Mouse (Mus musculus) ES-Bruce4 (cell line): ENCODE measurements around the gene Zbtb12. TPM values are rescaled to one million over a fixed set of nuclear protein-coding genes. Genes with fewer than 3 reads are reported as not detected.
A peak's percentile ranks its signal among the peaks of the same experiment; 100 is the strongest.

ENCODE experiments used
- H3K27ac ChIP-seq: 2 replicates; pipeline ENCODE4 v1.5.1; 2012; ENCODE audit warnings: low read length, inconsistent platforms; ENCODE audit not compliant: insufficient read depth
- H3K27me3 ChIP-seq: 2 replicates; pipeline ENCODE4 v1.6.1; 2012; ENCODE audit warnings: mild to moderate bottlenecking, low read length, inconsistent platforms; ENCODE audit not compliant: control insufficient read depth, poor library complexity, insufficient read depth, severe bottlenecking
- H3K36me3 ChIP-seq: 2 replicates; pipeline ENCODE4 v1.6.1; 2012; ENCODE audit warnings: inconsistent platforms, mild to moderate bottlenecking, low read length, moderate library complexity; ENCODE audit not compliant: control insufficient read depth, poor library complexity, insufficient read depth, severe bottlenecking
- H3K4me1 ChIP-seq: one replicate; pipeline ENCODE4 v1.8.1; 2011; ENCODE audit warnings: low read length; ENCODE audit not compliant: control insufficient read depth, insufficient read depth
- H3K4me3 ChIP-seq: 2 replicates; pipeline ENCODE4 v1.5.1; 2011; ENCODE audit warnings: low read depth, mild to moderate bottlenecking, low read length
- H3K9ac ChIP-seq: 2 replicates; pipeline ENCODE4 v1.6.1; 2012; ENCODE audit warnings: low read depth, mild to moderate bottlenecking, inconsistent platforms; ENCODE audit not compliant: poor library complexity, severe bottlenecking
- H3K9me3 ChIP-seq: replicated peaks from 2 replicates; pipeline ENCODE4 v1.6.1; 2012; ENCODE audit warnings: mild to moderate bottlenecking, low read length, inconsistent platforms; ENCODE audit not compliant: control insufficient read depth, poor library complexity, insufficient read depth, severe bottlenecking
- CTCF ChIP-seq: IDR thresholded peaks from one replicate; pipeline ENCODE4 v1.8.1; 2011; ENCODE audit warnings: low read depth, low read length
- EP300 ChIP-seq: IDR thresholded peaks from 2 replicates; pipeline ENCODE4 v1.6.1; 2011; ENCODE audit warnings: low read depth, low read length; ENCODE audit not compliant: insufficient read depth
- POLR2A ChIP-seq: IDR thresholded peaks from one replicate; pipeline ENCODE4 v1.8.1; 2011; ENCODE audit warnings: low read length; ENCODE audit not compliant: insufficient read depth
- polyA plus RNA-seq: library from polyadenylated mRNA; stranded (reverse); fragments of >200 nt; gene quantifications from 2 replicates; pipeline ENCODE4 v1.2.4, GENCODE M21; 2011; ENCODE audit warnings: low read depth; ENCODE audit not compliant: missing spikeins, insufficient read depth, insufficient read length

Zbtb12 gene
- polyA plus RNA-seq, 1 experiment = 22.8 TPM

- Histone ChIP-seq H3K27ac (no peak overlapping the region), H3K4me3 (no peak overlapping the region), H3K36me3 (peaks cover 19% of the 10 kb centered on the region), H3K9ac (no peak overlapping the region), H3K9me3 (no peaks in the 10 kb centered on the region), H3K27me3 (no peaks in the 10 kb centered on the region), H3K4me1 (no peaks in the 10 kb centered on the region)
- TF ChIP-seq POLR2A (no peak), EP300 (no peak), CTCF (no peak)
Measured at GRCm38 (mm10) chr17:34853511-34853910, 25.8 kb upstream of the Zbtb12 start.

- Histone ChIP-seq H3K9me3 (no peaks in the 10 kb centered on the region), H3K9ac (no peak overlapping the region), H3K4me3 (no peak overlapping the region), H3K27me3 (no peaks in the 10 kb centered on the region), H3K4me1 (no peaks in the 10 kb centered on the region), H3K36me3 (peaks cover 19% of the 10 kb centered on the region), H3K27ac (no peak overlapping the region)
- no peak for TF ChIP-seq CTCF
- TF ChIP-seq EP300 = no peak
- no peak for TF ChIP-seq POLR2A
Measured at GRCm38 (mm10) chr17:34854761-34855160, 24.5 kb upstream of the Zbtb12 start.

GRCm38 (mm10) chr17:34855825-34856224, 23.5 kb upstream of the Zbtb12 start:
- H3K4me1 ChIP-seq = no peaks in the 10 kb centered on the region
- no peaks in the 10 kb centered on the region for H3K9me3 ChIP-seq
- H3K4me3 ChIP-seq = no peak overlapping the region
- H3K27ac ChIP-seq = no peak overlapping the region
- H3K36me3 ChIP-seq = peaks cover 19% of the 10 kb centered on the region
- H3K27me3 ChIP-seq = no peaks in the 10 kb centered on the region
- H3K9ac ChIP-seq = no peak overlapping the region
- peak; percentile 79 for TF ChIP-seq CTCF
- no peak for TF ChIP-seq POLR2A
- TF ChIP-seq EP300 = no peak

GRCm38 (mm10) chr17:34858670-34859069, 20.6 kb upstream of the Zbtb12 start:
- H3K27me3 ChIP-seq = no peaks in the 10 kb centered on the region
- no peak overlapping the region for H3K27ac ChIP-seq
- H3K36me3 ChIP-seq = peaks cover 17% of the 10 kb centered on the region
- H3K4me1 ChIP-seq = no peaks in the 10 kb centered on the region
- H3K4me3 ChIP-seq = no peak overlapping the region
- no peaks in the 10 kb centered on the region for H3K9me3 ChIP-seq
- no peak overlapping the region for H3K9ac ChIP-seq
- no peak for TF ChIP-seq CTCF
- TF ChIP-seq POLR2A = no peak
- no peak for TF ChIP-seq EP300

DNA sequence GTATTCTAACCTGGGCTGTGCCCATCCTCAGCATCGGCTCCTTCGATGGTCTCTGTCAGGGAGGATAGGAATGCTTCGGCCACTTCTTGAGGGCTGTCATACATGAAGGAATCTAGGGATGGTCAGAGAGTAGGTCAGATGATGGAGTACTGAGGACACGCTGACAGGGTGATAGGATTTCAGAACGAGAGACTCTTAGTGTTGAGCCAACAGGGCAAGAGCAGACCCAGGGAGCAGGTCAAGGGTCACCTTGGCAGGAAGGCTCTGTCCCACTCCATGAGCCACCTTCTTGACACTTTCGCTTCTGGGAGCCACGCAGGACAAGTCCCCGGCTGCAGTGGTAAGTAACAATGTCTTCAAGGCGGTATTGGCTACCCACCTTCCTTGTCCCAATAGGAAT, 18.8 kb upstream of the Zbtb12 start:
- Histone ChIP-seq H3K27me3 (no peaks in the 10 kb centered on the region), H3K27ac (no peak overlapping the region), H3K9me3 (no peaks in the 10 kb centered on the region), H3K9ac (no peak overlapping the region), H3K36me3 (peaks cover 9% of the 10 kb centered on the region), H3K4me1 (no peaks in the 10 kb centered on the region), H3K4me3 (no peak overlapping the region)
- no peak for TF ChIP-seq EP300
- TF ChIP-seq CTCF = no peak
- TF ChIP-seq POLR2A = no peak

DNA sequence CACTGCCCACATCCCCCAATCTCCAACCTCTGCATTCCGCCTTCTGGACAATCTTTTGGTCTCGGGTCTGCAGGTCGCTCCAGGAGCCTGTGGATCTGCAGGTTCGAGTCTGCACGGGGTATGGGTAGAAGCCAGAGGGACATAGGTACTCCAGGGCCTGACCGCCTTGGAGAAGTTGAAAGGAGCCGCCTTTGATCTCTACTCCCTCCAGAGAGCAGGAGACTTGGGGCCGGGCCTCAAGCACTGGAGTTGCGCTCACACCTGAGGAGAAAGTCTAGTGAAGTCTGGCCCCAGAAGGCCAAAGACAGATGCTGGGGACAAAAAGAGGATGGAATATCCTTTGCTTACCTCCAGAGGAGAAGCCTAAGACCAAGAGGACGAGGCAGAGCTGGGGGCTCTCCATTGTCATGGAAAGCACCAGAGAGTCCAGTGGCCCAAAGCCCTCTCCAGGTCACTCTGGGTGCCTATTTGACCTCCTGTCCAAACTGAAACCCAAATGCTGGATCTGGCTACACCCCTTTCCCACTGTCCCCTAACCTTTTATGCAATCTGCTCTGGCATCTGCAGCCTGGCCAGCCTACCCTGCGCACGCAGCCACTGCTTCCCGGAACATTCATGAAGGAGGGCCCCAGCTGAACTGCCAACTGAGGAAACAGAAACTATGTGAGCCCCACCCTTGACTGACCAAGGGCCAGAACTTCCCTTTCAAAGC, 17.4 kb upstream of the Zbtb12 start:
- TF ChIP-seq POLR2A (no peak), EP300 (no peak), CTCF (no peak)
- H3K4me1 ChIP-seq = no peaks in the 10 kb centered on the region
- no peak overlapping the region for H3K9ac ChIP-seq
- no peaks in the 10 kb centered on the region for H3K36me3 ChIP-seq
- H3K9me3 ChIP-seq = no peaks in the 10 kb centered on the region
- H3K27ac ChIP-seq = no peak overlapping the region
- no peaks in the 10 kb centered on the region for H3K27me3 ChIP-seq
- H3K4me3 ChIP-seq = no peak overlapping the region
